Mouse (Mus musculus): Measurements from ENCODE around the gene Tysnd1.

The Tysnd1 gene

DNA sequence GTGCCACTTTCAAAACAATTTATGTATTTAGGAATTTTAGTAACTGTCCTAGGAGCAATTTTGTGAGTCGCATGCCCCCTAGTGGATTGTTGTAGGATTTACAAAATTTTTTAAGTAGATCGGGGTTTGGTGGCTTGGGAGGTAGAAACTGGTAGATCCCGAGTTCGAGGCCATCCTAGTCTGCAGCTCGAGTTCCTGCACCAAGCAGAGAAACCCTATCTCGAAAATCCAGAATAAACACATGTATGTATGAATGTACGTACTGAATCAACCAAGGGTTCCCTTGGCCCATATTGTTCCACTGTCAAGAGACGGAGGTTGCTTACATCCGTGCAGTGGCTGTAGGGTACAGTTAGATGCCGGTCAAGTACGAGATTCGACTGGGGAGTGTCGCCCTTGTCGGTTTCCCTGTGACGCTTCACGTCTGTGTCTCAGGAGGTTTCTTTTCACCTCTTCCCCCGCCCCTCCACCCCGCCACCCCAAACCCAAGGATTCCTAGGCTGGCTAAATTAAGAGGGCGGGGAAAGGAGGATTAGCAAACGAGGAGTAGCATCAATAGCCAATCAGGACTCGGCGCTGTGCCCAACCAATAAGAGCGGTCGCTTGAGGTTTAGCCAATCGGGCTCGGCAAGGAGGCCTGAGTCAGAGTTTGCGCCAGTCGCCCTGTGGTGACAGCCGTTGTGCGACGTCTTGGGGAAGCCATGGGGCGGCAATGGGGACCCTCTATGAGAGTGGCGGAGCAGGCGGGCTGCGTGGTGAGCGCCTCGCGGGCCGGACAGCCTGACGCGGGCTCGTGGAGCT lies at the start of gene Tysnd1:
Tysnd1 (plus strand) TSS at position 645 of the 801 bp plus-strand sequence.
- DNase-seq (ENCODE audit: low spot score): peak; percentile 97

DNA sequence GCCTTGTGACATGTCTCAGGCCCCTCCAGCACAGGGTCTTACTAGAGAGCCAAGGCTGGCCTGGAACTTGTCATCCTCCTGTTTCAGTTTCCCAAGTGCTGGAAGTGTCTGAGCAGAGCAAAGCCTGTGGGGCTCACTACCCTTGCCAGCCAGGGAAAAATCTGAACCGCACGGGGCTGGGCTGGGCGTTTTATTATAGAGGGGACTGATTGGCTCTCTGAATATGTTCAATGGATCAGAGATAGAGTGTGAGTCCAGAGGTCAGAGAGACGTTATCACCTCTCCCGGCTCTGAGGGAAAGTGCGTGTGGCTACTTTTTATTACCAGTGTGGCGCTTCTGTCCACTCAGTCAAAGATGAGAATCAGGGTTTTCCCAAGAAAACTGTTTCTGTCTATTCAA lies 48.8 kb upstream of the Tysnd1 start:
- no peak for DNase-seq (ENCODE audit: low spot score)

DNA sequence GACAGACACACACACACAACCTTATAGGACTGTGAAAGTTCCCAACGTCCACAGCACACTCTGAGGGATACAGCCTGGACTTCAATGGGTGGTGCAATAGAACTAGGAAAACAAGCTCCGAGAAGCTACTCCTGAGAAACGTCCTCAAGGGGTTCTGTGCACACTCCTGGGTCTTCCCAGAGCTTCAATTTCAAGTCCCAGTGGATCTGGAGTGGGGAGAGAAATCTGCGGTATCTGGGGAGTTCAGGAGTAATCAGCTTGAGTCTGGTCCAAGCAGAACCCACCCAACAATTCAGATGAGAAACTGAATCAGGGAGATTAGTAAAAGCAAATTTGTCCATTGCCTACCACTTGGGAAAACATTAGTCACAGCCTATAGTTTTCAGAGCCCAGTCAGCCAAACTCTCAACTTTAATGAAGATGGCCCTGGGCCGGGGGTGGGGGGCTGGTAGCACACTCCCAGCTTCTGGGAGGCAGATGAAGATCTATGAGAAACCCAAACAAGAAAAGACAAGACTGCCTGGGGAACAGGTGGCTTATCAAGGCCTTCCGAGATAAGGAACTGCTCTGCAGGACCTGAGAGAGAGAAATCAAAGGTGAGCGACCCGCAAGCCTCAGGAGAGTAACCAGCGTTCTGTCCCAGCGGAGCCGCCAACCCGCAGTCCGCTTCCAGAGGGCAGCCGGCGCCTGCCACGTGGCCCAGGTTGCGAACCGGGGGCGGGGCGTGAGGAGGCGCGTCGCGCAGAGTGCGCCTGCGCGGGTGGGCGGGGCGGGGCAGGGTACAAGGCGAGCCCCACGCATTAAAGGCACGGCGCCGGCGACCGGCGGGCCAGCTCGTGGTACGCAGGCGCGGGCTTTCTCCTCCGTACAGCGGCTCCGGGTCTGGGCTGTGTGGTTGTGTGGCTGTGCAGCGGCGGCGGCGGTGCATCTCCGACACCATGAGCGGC lies 47.3 kb upstream of the Tysnd1 start, which contains the start of gene Ppa1:
Ppa1 (plus strand) TSS at position 763 of the 947 bp plus-strand sequence.
- peak; percentile 79 for DNase-seq (ENCODE audit: low spot score)

DNA sequence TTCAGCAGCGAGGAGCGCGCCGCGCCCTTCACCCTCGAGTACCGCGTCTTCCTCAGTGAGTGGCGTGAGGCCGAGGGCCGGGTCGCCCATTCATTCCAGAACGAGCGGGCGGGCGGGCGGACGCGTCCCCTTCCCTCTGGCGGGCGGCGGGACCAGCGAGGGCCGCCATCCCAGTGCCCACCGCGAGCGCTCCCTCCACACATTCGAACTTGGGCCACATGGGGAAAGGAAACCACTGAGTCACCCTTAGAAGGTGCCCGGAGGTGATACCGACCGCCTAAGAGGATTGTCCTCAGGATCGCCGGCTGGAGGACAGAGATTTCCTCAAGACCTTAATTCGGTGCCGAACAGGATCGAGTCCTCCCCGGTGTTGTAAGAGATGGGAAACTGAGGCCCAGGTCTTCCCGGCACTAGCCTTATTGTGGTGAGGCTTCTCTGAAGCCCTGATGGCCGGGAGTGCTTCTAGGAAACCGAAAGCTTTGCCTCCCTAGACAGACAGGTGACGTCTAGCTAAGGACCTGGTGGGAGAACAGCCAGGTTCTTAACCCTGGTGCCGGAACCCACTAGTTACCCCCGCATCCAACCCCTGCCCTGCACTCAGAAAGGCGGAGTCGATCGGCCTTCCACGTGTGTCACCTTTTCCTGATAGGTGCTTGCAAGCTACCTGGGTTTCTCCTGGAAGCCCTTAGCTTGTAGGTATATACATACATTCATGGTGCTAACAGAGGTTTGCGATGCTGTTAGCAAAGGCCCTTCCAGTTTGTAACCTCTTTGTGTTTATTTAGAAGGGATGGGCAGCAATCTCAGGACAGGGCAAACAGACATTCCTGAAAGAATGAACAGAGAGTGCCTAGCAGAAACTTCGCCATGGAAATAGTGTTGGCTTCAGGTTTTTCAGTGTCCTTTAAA lies 46.3 kb upstream of the Tysnd1 start:
- no peak for DNase-seq (ENCODE audit: low spot score)

DNA sequence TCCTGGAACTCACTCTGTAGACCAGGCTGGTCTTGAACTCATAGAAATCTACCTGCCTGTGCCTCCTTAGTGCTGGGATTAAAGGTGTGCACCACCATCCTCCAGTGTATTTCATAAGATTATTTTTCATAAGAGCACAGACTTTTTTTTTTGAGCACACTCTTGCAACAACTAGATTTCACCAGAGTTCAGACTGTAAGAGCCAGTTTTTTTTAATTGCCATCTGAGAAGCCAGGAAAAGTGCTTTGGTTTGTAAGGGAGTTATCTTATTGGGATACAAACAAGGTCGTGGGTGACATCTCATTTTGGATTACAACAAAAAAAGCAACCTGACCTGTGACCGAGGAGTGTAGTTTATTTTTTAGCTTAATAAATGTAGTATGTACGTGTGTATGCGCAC lies 41.2 kb upstream of the Tysnd1 start:
- no peak for DNase-seq (ENCODE audit: low spot score)

DNA sequence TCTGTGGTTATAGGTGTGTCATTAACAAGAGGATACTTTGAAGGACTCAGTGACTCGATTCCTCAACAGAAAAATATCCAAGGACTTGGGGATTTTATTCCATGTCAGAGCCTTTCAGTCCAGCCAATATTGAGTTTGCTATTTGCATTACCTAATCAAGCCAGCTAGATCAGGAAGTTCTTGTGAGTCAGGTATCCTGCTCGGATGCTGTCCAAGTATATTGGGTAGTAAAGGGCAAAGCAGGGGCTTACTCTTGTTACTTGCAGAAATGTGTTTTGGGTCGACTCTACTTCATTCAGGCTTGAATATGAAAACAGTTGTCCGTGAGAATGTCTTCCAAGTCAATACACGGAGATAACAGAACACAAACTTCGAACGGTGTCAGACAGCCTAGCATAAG lies 40.6 kb upstream of the Tysnd1 start:
- no peak for DNase-seq (ENCODE audit: low spot score)

DNA sequence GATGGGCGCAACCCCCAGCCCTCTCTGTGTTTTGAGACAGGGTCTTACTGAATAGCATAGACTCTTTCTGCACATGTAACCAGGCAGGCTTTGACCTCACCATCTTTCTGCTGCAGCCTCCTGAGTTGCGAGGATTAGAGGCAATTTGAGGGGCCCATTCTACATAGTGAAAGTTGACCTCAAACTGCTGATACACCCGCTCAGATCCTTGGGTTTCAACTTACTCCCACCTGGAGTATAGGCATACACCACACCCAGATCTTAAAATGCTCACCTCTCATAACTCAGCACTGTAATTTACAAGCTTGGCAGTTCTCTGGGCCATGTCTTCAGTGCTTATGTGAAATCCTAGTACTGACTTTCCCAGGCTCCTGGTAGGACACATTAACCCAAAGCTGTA lies 40.1 kb upstream of the Tysnd1 start:
- DNase-seq (ENCODE audit: low spot score): no peak

DNA sequence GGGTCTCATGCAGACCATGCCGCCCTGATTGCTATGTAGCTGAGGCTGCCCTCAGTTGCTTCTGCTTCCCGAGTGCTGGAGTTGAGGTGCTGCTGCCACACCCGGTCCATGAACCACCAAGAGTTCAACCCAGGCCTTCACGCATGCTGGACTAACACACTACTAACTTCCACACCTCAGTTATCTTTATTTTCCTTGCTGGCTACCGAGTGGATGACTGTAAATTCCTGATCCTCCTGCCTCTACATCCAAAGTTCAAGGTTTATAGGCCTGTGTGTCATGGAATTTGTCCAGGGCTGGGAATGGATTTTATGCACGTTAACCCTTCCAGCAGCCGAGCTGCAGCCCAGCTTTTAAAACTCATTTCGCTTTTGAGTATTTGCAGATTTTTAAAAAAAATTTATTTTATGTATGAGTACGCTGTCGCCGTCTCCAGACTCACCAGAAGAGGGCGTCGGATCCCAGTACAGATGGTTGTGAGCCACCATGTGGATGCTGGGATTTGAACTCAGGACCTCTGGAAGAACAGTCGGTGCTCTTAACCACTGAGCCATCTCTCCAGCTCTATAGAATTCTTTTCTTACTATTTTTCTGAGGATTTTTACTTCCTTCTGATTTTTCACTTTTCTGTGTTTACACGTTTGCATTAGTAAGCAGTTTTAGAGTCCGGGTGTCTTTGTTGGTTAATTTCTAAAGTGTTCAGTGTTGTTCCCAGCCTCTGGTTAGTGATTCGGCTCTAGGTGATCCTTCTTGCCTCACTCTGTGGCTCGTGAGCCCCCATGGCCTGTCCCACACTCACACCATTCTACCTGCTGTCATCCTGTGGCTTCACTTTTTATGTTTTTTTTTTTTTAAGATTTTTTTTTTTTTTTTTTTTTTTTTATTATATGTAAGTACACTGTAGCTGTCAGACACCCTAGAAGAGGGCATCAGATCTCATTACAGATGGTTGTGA lies 38.1 kb upstream of the Tysnd1 start:
- DNase-seq (ENCODE audit: low spot score): no peak

DNA sequence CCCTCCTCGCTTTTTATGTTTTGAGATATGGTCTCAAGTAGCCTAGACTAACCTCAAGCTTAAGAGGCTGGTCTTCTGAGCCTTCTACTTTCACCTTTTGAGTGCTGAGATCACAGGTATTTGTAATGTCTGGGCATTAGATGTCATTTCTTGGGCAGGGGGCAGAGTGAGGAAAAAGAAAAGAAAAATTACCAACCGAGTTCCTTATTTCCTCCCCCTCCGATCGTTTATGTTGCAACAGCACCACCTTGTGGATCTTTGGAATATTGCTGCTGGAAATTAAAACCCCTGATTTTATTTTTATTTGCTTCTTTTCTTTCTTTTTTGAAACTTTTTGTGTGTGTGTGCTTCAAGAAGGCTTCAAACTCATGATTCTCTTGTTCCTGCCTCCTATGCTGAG lies 37.3 kb upstream of the Tysnd1 start:
- DNase-seq (ENCODE audit: low spot score): no peak

DNA sequence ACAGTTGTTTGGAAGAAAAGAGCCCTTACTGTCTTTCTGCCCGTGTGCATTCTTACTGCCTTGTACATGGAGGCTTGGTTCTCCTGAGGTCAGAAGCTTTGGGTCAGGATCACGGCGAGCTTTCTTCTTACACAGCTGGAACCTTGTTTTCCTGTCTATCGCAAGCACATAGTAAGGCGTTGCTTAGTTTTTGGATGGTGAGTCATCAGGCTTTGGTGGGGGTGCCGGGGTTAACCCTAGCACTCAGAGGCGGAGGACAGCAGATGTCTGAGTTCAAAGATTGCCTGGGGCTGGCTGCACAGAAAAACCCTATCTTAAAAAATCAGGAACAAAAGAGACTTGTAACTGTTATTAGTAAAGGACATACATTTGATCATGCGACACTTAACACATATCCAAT lies 33.4 kb upstream of the Tysnd1 start:
- no peak for DNase-seq (ENCODE audit: low spot score)

DNA sequence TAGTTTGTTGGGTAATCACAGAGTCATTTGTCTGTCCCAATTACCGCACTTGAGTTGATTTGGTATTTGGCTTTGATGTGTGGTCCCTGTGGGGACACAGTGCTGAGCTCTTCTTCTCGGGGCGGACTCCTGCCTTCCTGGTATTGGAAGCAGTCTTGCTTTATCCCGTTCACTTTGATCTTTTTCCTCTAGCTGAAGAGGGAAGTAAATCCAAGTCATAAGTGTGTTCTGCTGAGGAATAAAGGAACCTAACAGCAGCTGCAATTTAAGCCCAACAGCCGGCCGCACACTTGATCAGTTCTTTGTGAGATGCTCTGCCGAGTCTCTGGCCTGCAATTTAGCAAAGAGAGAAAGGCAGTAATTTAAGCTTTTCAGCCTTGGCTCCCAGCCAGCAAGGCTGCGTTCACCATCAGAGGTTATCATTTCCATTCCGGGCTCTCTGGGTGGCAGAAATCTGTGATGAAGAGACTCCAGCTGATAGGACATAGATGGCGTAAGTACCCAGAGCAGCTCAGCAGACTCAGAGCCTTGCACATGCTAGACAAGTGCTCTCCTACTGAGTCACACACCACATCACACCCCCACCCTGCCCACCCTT lies 32.8 kb upstream of the Tysnd1 start:
- no peak for DNase-seq (ENCODE audit: low spot score)

DNA sequence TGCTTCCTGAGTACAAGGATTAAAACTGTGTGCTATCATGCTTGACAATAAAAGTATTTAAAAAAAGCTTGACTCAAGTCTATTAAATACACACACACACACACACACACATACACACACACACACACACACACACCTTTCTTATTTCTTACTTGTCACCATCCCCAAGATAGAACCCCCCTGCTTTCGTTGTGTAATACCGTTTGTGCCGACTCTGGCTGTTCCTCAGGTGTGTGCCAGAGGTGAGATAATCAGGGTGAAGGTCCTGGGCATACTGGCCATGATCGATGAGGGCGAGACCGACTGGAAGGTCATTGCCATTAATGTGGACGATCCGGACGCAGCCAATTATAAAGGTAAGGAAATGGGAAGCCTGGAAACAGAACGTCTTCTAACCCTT lies 30.2 kb upstream of the Tysnd1 start:
- no peak for DNase-seq (ENCODE audit: low spot score)

DNA sequence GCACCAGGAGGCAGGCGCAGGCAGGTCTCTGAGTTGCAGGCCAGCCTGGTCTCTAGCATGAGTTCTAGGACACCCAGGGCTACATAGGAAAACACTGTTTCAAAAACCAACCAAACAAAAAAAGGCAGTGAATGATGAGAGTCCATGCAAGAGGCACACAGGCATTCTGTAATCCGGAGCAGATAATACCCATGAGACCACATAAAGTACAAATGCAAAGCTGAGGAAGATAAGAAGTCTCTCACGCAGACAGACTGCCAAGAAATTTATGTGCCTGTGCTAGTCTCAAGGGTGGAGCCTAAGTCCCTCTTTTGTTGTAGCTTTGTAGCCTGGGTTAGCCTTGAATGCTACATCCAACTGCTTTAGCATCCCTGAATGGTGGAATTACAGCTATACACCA lies 29.7 kb upstream of the Tysnd1 start:
- DNase-seq (ENCODE audit: low spot score): no peak

DNA sequence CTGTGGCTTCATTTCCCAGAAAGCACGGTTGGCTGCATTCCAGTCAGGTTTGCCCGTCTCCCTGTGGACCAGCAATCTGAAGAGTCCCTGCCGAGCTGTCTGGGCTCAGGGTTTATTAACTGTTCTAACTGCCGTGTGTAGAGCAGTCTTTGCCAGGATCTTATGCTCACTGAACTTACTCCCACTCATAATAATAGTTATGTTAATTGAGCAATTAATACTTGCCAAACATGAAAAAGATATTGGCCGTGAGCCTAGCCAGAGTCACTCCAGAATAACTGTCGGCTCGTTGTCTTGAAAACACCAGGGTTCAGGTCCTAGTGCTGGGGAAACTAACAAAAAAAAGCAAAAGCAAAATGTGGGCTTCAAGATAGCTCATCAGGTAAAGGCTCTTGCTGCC lies 26.0 kb upstream of the Tysnd1 start:
- no peak for DNase-seq (ENCODE audit: low spot score)

DNA sequence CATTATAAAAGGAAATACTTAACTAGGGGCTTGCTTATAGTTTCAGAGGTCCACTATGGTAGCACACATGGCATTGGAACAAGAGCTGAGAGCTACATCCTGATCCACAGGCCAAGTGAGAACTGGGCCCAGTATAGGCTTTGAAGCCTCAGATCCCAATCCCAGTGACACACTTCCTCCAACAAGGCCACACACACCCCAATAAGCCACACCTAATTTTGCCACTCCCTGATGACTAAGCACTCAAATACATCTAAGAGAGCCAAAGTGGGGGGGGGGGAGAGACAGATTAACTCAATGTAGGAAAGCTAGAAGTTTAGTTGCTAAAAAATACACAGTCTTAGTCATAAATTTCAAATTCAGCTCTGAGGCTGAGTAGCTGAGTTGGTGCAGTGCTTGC lies 25.4 kb upstream of the Tysnd1 start:
- no peak for DNase-seq (ENCODE audit: low spot score)

DNA sequence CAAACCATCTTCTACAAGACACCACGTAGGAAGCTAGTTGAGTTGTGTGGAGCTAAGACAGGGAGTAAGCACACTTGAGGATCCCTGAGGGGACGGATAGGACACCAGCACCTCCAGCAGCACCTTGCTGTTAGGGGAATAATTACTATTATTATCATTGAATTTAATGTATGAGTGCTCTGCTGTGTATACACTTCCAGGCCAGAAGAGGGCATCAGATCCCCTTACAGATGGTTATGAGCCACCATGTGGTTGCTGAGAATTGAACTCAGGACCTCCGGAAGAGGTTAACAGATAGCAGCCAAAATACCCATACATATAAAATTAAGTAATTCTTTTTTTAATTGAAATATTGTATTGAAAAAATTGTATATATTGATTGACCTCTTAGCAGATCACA lies 24.6 kb upstream of the Tysnd1 start:
- DNase-seq (ENCODE audit: low spot score): no peak

DNA sequence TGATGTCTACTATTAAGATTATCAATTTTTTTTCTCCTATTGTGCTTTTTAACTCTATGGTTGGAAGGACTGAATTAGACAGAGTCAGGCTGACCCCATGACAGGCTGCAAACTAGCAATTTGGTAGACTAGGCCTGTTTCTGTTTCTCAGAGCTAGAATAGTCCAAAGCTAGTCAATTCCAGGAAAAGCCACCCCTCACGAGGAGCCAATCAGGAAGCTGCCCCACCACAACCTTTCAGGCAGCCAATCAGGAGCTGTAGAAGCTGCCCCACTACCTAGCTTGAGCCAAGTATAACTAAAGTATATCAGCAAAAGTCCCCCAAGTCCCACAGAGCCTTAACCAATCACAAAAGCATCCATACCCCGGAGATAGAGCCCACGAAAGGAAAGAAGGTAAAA lies 19.4 kb upstream of the Tysnd1 start:
- no peak for DNase-seq (ENCODE audit: low spot score)

DNA sequence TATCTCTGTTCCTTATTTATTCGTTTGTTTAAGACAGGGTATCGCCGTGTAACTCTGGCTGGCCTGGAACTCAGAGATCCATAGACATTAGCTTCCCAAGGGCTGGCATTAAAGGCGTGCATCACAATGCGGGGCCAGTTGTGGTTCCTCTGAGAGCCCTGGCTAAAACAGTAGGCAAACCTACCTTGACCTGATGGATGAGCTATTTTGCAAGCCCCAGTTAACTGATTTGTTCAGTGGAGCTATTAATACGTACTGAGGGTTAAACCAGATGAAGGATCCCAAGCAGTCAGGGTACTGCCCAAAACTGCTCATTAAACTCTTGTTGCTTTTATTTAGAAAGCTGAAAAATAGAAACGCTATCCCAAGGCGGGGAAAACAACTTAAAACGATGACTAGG lies 15.8 kb upstream of the Tysnd1 start:
- no peak for DNase-seq (ENCODE audit: low spot score)

DNA sequence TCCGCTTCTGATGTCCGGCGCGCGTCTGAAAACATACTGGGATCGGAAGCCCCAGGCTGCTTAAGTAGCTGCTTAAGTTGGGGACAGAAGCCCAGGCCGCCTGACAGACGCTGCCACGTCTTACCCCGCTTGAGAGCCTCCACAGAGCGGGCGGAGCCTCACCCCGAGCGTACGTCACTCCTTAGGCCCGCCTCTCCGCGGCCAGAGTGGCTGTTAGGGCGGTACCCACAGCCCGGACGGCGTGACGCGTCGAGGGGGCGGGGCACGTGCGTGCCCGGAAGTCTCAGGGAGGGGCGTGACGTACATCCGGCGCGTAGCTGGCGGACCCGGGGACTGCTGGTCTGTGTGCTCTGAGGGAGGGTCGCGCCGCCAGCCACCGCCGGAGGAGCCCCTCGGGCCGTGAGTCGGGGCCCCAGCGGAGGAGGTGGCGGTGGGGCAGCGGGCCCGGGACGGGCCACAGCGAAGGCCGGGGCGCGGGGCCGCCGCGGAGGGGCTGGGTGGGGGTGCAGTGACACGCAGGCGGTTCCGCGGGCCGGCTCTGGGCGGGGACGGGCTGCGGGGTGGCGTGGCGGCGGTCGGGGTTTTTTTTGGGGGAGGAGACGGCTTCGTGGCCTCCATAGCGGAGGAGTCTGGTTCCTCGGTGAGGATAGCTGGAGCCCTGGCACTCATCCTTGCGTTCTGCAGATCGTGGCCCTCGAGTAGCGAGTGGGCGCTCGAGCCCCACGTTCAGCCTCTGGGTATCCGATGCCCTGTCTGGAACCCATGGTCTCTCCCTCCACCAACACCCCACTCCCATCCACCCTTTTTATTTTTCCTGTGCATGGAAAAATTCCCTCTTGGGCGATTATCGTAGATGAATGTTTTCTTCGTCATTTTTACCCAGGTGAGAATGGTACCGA lies 15.1 kb upstream of the Tysnd1 start, which contains the start of gene Sar1a:
Sar1a (plus strand) TSS at position 285 of the 899 bp plus-strand sequence.
- DNase-seq (ENCODE audit: low spot score): peak; percentile 98

All from layer of hippocampus, adult 11-12 months (tissue).